Mouse (Mus musculus): ENCODE measurements around the gene Smarca4.
"Not testable (repeated sequence)": the region's sequence is repeated elsewhere in the genome, so short reads cannot be mapped to it uniquely, and the experiment has no call there.

The Smarca4 gene

DNA sequence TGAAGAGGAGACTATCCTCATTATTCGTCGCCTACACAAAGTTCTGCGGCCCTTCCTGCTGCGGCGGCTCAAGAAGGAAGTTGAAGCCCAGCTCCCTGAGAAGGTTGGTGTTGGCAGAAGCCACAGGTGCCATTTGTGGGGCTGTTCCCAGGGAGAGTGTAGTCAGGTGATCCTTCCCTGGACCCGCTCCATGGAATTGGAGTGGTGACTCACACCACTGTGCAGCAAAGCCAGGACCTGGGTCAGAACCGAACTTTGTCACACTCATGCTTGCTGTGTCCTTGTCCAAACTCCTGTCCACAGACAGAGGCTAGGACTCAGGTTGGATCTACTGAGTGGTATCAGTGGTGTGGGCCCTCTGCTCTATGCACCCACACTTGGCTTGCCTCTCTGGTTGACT is 53.0 kb downstream of the Smarca4 start:
- DNase-seq (ENCODE audit: low read depth): no peak

DNA sequence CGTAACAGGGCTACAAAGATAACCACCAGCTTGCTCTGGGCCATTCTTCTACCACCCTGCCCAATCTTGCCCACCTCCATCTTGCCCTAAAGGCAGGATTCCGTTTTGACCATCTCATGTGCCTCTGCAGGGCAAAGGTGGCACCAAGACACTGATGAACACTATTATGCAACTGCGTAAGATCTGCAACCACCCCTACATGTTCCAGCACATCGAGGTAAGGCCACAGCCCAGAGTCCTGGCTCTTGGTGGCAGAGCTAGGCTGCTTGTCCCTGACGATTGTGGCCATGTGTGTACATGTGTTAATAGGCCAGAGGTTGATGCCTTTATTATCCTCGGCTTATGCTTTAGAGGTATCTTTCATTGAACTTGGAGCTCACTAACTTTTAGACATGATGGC is 54.4 kb downstream of the Smarca4 start:
- DNase-seq (ENCODE audit: low read depth): no peak

DNA sequence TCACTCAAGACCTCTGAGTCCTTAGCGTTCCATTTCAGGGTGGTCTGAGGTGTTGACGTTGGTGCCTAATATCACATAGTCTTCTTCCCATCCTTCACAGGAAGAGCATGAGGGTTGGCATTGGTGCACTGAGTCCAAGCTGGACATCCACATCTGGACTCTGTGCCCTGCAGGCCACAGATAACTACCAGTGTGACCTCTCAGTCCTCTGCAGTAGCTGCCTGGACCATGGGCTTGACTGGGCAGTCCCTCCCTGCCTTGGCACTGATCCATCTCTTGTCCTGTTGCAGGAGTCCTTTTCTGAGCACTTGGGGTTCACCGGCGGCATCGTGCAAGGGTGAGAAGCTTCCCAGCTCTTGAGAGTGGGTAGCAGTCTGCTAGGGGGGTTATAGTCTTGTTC is 55.8 kb downstream of the Smarca4 start:
- no peak for DNase-seq (ENCODE audit: low read depth)

DNA sequence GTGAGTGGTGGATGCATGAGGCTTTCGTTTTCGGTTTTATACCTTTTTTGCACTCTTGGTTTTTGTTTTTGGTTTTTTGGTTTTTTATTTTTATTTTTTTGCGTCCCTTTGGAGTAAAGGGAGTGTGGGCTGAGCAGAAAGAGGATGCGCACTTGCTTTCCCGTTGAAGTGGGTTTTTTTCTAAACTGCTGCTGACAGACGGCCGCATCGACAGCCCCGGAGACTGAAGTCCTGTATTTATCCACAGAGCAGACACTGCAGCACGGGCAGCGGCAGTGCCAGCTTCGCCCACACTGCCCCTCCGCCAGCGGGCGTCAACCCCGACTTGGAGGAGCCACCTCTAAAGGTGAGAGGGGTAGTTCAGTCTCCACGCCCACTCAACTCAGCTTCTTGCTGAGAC is 61.7 kb downstream of the Smarca4 start:
- no peak for DNase-seq (ENCODE audit: low read depth)

DNA sequence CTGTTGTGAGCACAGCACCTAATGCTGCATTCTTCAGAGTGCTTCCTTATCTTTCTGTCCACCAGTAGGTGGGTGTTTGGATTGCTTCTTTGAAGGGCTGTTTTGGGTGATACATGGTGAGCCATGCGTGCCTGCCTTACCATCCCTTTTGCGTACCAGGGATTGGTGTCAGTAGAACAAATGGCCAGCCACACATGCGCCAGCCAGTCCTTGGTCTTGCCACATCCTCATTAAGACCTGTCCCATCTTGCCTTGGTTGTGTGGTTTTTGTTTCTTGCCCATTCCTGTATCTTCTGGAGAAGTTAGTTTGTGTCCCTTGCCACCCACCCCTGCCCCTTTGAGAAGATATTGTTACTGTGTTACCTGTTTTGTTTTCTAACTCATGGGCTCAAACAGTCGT is 64.5 kb downstream of the Smarca4 start:
- DNase-seq (ENCODE audit: low read depth): no peak

DNA sequence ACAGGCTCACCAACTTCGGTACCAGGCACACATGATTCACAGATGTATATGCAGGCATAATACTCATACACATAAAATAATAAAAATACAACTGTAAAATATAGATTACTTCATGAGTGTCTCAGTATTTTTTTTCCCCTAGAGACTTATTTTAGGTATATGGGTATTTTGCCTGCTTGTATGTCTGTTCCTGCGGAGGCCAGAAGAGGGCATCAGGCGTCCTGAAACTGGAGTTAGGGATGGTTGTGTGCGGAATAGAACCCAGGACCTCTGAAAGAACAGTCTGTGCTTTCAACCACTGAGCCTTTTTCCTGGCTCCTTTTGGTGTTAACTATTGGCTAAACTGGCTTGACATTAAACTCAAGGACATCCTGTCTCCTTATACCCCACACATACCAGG is 66.9 kb downstream of the Smarca4 start:
- DNase-seq (ENCODE audit: low read depth): no peak

DNA sequence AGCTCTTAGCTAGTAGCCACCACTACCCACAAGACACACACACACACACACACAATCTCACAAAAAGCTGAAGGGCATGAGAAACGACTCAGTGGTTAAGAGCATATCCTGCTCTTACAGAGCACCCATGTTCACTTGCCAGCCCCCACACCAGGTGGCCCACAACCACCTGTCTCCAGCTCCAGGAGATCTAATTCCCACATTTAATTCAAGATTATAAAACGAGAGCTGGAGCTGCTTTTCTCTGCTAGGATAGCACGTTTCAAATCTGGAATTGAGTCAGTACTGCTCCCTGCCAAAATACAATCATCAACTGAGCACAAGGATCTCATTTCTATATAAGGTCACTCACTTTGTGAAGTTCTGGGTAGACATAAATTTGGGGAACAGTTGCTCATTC is 67.9 kb downstream of the Smarca4 start:
- DNase-seq (ENCODE audit: low read depth): no peak

DNA sequence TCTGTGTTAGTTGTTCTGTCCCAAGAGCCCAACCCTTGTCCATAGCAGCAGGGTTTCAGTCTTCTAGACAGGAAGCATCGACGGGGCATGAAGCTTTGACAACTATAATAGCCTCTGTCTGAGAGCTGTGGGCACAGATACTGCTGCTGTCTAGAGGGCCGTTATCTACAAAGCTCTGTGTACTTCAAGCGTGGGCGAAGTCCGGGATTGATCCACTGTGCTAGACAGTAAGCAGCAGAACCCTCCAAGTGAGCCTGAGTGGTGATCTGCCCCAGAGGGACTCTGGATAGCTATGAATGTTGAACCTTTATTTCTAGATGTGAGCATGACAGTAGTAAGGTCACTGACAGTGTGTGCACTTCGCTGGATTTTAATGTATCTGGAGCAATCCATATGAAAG is 72.6 kb downstream of the Smarca4 start:
- DNase-seq (ENCODE audit: low read depth): no peak

DNA sequence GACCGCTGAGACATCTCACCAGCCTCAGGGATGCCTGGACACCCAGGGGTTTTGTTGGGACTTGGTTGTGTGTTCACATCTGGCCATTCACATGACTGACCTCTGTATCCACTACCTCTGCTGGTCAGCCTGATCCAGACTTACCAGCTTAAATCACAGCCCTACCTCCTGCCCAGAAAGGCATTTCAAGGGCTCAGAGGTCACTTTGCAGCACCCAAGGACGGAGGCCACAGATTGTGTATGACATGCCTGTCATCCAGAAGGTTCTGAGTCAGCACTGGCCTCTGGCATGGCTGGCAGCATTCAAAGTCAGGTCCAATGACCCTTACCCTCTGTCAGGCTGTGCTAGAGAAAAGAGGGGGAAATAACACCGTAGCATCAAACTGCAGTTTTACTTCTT is 74.1 kb downstream of the Smarca4 start:
- no peak for DNase-seq (ENCODE audit: low read depth)

DNA sequence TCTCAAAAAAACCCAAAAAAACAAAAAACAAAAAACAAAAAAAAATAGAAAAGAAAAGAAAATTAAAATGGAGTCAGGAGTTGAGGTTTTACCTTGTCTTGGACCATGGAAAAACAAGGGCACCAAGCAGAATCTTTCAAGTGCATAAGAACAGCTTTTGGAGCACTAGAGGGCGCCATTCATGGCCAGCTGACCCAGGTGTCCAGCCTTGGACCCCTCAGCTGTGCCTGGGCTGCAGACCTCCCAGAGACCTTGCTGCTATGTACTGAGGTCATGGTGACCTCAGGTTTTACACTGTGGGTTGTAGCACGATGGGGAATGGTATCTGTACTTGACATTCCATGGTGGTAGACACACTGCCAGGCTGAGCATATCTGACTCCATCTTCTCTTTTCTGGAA is 75.9 kb downstream of the Smarca4 start:
- DNase-seq (ENCODE audit: low read depth): peak; percentile 35

DNA sequence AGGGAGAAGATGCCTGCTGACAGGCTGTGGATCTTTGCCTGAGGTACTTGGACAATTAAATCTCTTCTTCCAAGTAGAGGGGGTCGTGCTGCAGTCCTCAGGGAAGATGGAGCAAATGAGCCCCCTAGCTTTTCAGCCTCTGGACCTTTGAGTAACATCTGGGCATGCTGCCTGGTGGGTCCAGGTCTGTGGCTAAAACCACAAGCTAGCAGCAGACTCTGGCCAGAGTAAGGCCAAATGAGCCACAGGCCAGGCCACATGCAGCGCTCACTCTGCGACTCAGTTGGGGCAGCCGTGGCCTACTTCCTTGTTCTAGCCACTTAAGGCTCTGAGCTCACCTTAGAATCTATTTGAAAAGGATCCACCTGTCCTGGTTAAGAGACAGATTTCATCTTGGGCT is 76.5 kb downstream of the Smarca4 start:
- no peak for DNase-seq (ENCODE audit: low read depth)

DNA sequence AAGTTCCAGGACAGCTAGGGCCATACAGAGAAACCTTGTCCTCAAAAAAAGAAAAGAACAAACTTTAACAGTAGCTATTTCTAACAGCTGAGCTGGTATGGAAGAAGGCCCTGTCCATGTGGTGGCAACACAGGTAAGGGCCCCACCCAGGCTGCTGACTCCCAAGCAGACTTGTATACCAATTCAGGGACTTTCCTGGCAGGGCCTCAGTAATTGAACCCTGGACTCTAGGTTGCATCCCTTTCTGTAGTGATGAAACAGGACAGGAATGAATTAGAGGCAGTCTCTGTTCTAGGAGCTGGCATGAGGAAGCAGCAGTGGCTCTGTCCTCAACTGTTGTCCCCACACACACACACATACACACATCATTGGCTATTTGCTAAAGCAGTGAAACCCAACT is 78.1 kb downstream of the Smarca4 start:
- DNase-seq (ENCODE audit: low read depth): no peak

DNA sequence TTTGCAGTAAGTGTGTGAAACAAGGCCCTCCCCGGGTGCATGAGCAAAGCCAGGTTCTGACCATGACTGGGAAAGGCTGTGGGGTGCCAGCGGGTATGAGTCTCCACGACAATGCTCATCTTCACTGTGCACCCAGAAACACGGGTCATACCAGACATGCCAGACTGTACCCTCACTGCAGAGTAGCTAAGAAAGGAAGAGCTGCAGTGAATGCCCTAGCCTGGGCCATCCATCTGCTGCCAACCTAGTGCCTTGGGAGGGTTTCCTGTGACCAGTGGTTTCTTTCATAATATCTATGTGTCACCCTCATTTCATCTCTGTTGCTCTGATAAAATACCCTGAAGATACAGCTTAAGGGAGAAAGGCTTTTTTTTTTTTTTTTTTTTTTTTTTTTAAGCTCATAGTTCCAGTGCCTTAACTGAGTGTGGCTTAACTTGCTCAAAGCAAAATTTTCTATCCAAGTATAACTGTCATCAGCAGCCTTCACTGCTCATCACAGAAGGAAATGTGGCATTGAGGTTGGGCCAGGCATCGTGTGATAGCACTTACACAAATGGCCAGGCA is 79.3 kb downstream of the Smarca4 start:
- DNase-seq (ENCODE audit: low read depth): no peak

DNA sequence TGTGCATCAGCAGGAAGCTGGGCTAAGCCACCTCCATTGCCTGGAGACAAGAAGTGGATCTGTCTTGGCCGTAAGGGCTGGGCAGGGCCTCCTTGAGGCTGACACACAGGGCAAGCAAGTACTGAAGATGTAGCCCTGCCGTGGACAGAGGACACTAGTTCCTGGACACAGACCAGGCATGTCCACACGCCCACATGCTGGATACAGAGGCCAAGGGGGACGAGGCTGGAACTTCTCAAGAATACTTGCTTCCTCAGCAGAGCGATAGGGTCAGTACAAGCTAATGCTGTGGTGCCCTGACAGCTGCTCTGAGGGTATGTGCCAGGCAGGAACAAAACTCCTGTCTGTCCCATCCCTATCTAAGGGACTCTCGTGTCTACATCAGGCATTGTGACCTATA is 81.2 kb downstream of the Smarca4 start:
- DNase-seq (ENCODE audit: low read depth): no peak

DNA sequence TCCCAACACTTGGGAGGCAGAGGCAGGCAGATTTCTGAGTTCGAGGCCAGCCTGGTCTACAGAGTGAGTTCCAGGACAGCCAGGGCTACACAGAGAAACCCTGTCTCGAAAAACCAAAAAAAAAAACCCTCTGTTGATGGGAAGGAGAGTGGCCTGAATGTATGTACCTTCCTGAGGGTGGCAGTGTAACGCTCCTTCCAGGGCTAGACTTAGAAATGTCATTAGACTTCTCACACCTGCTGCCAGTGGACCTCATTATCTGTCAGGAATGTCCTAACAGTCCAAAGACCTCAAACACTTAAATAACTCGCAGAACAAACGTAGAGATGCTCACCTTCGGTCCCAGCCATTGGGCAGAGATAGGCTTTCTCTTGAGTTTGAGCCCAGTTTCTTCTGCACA is 83.3 kb downstream of the Smarca4 start:
- DNase-seq (ENCODE audit: low read depth): not testable (repeated sequence)

DNA sequence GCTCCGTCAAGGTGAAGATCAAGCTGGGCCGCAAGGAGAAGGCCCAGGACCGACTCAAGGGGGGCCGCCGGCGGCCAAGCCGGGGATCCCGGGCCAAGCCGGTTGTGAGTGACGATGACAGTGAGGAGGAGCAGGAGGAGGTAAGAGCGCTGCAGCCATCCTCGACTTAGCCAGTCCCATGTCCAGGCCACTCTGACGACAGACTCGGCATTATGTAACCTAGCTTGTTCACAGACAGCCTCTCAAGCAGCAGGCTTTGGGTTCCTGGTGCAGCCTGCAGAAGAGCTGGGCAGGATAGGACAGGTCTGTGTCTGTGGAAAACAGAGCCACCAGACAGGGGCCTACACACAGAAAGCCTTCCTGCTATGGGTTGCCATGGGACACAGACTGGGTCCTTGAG is 85.1 kb downstream of the Smarca4 start:
- DNase-seq (ENCODE audit: low read depth): no peak

DNA sequence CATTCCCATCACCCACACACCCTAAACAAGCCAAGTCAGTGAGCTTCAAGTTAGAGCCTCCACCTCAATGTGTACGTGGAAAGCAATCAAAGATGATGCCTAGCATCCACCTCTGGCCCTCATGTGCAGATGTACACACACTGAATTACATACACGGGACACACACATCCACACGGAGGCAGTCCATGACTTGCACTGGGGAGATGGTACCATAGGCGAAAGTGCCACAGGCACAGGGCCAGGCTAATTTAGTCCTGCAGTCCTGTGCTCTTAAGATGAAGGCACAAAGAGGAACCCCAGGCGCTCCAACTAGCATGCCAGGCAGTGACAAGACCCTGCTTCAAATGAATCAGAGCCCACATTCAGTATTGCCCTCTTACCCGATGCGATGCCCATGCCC is 87.5 kb downstream of the Smarca4 start:
- no peak for DNase-seq (ENCODE audit: low read depth)

DNA sequence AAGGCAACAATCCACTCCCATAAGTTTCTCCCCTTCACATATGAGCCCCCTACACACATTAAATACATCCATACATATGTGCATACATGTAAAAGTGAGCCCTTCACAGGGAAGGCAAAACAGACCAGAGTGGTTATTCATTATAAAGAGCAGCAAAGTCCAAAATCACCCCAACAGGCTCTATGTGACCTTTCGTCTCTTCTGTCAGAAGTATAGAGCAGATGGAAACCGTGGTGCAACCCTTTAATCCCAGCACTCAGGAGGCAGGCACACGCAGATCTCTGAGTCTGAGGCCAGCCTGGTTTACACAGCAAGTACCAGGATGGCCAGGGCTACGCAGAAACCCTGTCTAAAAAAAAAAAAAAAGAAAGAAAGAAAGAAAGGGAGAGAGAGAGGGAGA is 90.1 kb downstream of the Smarca4 start:
- no peak for DNase-seq (ENCODE audit: low read depth)

DNA sequence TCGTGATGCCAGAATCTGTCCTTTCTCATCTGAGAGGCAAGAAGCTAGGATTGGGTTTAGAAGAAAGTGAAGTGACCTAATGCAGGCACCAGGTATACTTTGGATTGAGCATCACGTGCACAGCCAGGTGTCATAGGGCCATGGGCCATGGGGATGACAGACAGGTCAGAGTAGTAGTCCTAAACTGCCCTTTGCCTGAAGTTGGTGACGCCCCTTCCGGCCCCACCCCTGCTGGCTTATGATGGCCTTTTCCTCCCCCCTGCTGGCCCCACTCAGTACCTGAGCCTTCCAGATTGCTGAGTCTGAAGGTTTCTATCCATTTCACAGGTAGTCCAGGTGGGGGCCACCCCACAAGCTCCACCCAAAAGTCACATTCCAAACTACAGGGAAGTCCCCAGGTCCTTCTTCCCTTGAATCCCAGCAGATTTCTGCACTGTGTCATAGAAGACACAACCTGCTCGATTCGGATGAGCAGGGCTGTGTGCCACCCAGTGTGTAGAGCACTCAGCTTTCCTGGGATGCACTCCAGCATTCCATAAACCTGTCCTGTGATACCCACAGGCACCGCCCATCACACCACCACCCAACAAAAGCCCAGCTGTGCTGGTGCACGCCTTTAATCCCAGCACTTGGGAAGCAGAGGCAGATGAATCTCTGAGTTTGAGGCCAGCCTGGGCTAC is 90.8 kb downstream of the Smarca4 start:
- DNase-seq (ENCODE audit: low read depth): no peak

DNA sequence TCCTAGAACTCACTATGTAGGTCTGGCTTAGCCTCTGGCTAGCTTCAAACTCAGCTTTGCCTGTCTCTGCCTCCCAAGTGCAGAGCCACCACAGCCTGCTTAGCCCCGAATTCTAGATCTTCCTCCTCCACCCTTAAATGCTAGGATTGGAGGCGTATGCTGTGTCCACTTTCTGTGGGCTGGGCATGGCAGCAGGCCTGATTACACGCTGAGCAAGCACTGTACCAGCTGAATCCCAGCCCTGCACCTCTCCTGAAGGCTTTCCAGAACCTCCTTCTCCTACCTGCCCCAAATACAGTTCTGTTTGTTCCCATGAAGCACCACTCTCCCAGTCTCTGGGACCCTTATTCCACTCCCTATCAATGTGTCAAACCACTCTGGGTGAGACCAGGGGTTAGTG is 93.4 kb downstream of the Smarca4 start:
- DNase-seq (ENCODE audit: low read depth): no peak

DNA sequence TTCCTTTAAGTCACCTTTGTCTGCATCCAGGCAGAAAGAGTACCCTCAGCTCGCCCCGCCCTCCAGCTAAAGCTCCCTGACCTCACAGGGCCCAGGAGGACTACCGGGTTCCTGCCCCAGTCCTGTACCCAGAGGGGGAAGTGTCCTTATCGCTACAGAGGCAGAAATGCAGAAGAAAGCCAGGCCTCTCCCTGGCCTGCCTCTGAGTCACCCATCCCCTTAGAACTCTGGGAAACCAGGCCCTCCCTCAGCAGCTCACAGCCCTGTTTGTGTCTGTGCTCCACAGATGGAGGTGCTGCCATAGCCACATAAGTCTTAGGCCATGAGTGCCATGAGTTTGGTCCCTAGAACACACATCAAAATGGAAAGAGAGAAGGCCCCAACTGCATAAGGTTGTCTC is 99.3 kb downstream of the Smarca4 start:
- DNase-seq (ENCODE audit: low read depth): no peak

DNA sequence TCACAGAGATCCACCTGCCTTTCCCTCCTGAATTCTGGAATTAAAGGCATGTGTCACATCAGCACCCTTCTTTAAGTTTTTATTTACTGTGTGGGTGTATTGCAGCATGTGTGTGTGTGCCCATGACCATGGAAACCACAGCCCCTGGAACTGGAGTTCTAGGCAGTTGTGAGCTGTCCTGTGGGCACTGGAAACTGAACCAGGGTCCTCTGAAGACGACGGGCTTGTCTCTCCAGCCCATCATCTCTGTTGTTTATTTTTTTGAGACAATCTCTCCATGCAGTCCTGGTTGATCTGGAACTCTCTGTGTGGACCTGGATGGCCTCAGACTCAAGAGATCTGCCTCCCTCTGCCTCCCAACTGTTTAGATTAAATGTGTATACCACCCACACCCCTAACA is 101.0 kb downstream of the Smarca4 start:
- DNase-seq (ENCODE audit: low read depth): no peak

DNA sequence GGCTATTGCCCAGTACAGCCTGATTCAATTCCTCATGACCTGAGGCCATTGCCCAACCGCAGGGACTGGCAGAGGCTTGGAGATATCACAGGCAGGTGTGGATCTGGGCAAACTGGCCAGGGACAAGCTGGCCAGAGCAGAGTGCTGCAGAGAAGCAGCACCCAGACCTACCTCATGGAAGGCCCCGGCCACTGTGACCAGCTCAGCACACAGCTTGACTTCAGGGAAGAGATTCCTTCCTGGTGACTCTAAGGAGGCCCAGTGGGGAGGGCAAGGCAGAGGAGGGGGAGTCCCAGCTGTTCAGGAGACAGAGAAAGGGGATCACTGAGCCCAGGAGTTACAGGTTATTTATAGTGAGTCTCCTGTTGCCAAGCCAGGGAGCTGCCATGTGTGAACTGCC is 105.1 kb downstream of the Smarca4 start:
- no peak for DNase-seq (ENCODE audit: low read depth)

DNA sequence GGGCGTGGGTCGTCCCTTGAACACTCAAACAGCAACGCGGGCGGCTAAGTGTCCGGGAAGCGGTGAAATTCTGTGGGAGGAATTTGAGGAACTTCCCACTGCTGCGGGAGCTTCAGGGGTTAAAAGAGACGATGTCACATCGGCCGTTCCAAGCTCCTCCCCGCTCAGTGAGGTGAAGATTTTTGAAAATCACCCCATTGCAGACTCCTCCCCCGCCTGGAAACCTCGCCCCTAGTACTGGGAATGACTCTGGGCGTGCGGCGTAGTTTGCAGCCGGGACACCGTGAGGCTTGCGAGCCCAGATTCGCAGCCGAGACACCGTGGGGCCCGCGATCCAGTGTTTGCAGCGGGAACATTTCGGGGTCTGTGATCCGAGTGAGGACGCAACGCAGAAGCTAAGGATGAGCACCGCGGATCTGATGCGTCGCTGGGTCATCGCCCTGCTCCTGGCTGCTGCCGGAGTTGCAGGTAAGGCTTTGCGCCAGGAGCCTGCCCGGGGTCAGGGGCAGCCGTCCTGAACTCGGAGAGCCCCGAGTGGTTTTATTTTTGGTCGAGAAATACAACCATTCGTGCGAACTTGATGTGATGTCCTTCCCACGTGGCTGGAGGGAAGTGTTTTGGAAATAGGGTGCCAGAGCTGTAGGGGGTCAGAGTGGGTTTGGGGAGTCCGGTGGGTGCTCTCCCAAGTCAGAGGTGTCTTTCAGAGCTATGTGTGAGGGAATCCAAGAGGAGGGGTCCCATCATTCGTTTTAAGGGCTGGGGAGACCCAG is 107.6 kb downstream of the Smarca4 start, which contains the start of gene Ldlr:
TSS of gene Ldlr (plus strand) at position 107 of the 770 bp plus-strand sequence.
- peak; percentile 75 for DNase-seq (ENCODE audit: low read depth)
